Mouse (Mus musculus): ENCODE measurements at regions not wholly inside any gene's neighbourhood (a gene's known extent, or its start where the extent isn't known, plus 50 kb on each side); places are given as distances from the start of the nearest gene placed in this dataset.

DNA sequence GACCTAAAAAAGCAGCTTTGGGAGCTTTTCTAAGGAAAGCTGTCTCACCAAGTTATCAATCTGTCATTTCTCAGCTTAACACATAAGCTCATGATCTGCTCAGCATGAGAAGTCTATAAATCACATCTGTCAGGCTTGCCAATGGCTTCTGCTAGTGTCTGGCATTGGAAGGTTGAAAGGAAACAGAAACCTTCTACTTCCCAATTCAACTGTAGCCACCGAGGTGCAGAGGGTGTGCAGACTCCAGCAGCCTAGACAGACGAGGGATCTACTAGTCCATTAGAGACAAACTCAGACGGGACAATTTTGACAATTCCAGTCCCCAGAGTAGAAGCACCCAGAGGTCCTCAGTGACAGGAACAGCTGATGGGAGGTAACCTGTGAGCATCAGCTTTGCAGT, 103.0 kb downstream of the Nab1 start:
- intact Hi-C loops (cut with DNase I) = no loop called here
- DNase-seq = no peak

DNA sequence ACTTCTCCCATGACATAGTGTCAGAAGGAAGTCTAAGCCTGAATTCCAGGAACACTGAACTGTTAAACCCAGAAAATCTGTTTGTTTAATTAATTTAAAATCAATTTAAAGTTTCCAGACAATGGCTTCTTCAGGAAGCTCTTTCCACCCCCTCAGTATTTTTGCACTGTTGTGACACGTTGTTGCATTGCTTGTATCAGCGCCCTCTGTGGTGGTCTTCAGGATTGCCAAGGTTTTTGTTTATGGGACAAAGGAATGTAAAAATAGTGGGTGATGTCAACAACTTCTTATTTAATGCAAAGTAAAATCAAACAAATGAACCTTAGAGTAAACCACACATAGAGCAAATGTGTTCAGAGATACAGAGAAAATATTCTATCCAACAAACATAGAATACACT, 107.5 kb downstream of the Nab1 start:
- intact Hi-C loops (cut with DNase I) = no loop called here
- DNase-seq = peak; percentile 20 to 27

DNA sequence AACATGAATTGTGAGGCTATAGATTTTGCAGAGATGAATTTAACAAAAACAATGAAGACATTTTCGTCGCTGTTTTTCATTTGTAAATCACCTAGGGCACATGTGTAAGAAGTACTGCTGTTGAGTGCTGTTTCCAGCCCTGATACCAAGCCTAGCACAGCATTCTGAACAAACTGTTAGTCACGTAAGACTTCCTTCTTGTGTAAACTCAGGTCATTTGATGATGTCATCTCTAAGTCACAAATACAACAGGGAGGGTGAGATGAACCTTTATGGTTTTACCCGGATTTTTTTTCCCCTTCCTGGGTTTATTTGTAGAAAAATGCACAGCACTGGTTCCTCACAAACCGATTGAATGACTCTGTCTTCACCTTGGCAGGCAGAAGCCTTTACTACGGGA, 111.6 kb downstream of the Nab1 start:
- intact Hi-C loops (cut with DNase I) = loop anchor here (5.0 kb wide), 1 partner anchor 238 kb away; no protein-coding TSS in a partner anchor
- DNase-seq = no peak

DNA sequence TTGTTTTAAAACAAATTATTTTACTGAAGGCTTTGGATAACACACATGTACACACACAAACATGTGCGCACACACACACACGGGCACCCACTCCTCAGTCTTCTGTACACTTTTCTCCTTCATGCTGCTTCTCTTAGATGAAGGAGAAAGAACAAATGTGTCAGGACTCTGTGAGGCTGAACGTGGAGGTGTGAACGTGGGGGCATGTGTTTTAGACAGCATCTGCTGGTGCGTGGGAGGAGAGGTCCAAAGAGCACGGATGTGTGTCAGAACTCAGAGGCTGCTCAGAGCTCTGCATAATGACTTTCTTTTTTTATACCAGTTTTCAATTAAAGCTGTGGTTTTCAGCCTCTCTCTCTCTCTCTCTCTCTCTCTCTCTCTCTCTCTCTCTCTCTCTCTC, 112.4 kb downstream of the Nab1 start:
- intact Hi-C loops (cut with DNase I) = loop anchor here (5.0 kb wide), 1 partner anchor 239 kb away; no protein-coding TSS in a partner anchor
- DNase-seq = no peak

DNA sequence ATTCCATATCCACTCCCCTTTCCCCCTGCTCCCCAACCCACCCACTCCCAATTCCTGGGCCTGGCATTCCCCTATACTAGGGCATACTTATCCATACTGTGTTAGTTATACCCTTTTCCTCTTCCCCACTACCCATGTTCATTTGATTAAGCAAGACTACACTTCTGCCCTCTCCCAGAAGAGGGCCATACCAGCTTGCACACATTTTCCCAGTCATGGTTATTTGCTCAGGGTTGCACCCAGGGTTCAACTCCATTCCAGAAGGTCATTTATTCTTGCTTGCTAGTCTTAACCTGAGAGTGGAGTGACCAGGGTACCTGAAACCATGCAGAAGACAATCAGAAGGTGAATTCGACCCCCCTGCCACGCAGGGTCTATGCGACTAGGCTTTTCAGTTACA, 113.4 kb downstream of the Nab1 start:
- intact Hi-C loops (cut with DNase I) = loop anchor here (5.0 kb wide), 1 partner anchor 240 kb away; no protein-coding TSS in a partner anchor
- no peak for DNase-seq

DNA sequence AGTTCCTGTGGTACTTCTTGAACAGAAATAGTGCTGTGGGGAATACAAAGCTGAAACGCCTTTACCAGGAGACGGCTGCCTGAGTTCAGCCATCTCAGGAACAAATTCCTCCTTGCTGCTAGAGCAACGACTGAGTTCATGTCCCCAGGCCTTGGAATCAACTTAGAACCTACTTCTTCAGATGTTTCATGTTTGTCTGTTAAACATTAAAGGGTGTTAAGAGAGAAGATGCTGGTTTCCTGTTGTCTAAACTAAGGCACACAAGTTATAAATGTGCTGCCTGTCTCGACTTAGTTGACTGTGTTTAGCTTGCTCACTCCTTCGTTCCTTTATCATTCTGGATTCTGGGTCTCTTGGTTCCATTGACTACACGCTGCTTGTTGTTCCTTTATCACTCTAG, 125.2 kb downstream of the Nab1 start:
- no peak for DNase-seq
- intact Hi-C loops (cut with DNase I) = no loop called here

DNA sequence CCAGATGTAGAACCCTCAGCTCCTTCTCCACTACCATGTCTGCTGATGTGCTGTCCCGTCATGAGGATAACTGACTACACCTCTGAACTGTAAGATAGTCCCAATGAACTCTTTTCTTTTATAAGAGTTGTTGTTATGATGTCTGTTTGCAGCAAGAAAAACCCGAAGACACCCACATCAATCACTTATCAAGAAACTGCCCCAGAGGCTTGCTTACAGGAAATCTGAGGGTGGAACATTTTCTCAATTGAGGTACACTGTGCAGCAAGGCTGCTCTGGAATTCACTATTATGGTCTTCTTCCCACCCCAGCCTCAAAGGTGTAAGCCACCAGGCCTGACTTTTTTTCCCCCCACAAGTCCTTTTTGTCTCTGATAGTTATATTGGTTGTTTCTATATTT, 125.8 kb downstream of the Nab1 start:
- no peak for DNase-seq
- intact Hi-C loops (cut with DNase I) = no loop called here

DNA sequence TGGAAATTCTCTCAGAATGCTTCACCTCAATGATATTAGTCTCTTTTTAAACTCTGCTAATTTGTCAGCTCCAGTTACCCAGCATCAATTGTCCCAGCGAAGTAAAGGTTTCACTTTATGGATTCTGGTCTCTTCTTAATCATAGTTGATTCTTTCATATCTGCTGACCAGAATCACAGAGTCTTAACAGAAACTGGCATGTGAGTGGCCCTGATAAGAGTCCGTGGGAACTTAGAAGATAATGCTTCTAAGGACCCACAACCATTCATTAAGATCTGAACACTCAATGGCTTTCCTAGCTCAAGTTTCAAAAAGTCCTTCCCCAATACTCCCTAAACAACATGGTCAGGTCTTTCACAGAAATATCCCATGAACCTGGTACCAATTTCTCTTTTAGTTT, 126.7 kb downstream of the Nab1 start:
- intact Hi-C loops (cut with DNase I) = no loop called here
- DNase-seq = no peak

DNA sequence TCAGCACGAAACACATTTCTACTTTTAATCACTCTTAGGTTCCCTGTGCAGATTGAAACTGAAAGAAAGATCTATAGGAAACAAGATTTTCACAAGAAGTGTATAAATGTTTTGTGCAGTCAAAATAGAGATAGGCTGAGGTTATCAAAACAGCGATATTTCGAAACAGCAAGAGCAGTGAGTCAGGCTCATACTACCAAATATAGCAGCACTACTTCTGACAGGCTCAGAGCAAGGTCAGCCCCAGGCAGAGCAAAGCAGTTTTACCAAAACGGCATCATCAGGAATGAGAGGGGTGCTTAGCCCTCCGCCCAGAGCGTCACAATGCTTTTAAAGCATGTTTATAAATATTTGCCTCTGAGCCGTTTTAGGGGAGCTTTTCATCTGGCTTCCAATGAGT, 133.4 kb upstream of the Gls start:
- no peak for DNase-seq
- intact Hi-C loops (cut with DNase I) = no loop called here

DNA sequence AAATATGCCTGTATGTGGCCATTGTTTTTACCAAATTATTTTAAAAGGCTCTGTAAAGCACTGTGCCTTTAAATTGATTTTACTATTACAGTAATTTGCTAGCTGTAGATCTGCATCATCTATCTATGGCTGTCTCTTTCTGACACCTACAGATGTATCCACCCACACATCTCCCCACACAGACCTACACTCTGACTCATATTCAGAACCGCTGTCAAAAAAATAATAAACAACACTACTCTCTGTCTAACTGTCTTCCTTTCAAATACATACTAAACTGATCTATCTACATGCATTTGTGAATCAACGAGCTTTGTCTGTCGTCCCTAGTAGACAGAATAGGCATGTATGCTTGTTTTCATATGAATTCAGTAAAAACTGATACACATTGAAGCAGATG, 130.6 kb upstream of the Gls start:
- DNase-seq = no peak
- intact Hi-C loops (cut with DNase I) = no loop called here

DNA sequence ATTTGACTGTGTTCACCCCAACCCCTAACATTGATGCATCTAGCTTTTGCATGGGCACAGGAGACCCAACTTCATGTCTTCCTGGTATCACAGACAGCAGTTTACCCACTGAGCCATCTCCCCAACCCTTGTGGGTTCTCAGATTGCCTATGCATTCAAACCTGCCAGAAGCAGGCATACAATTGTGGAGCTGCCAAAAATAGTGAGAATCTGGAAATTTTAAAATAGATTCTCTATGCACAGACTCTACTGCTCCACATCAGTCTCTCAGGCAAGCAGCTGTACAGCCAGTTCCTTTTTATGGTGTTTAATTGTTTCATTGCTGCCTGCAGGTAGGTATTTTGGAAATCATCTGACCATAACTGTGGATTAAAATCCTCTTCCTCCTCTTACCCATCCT, 129.9 kb upstream of the Gls start:
- no peak for DNase-seq

DNA sequence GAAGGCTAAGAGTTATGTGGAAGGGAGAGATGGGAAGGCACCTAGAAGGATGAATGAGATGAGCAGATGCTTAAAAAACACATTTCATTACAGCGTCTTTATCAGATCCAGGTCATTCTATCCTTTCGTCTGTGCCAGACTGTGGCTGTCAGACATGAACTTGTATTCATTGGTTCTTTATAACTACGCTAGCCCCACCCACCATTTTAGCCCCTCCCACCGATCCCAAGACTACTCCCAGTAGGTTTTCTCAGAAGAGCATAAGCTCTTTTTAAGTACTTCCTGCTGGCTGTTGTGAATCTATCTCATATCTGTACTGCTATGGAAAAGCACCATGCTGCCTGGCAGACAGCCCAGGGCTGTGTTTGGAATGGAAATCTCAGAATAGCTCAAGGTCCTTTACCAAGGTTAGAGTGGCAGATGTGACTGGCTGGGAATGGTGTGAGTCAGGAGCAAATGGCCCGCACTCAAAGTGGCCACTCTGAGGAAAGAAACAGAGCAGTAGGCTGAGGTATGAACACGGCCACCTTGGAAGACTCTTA, 121.1 kb upstream of the Gls start:
- DNase-seq = peak; percentile 40 to 54
- intact Hi-C loops (cut with DNase I) = no loop called here

More for the DNA sequence above, 129.9 kb upstream of the Gls start:
- intact Hi-C loops (cut with DNase I) = no loop called here

DNA sequence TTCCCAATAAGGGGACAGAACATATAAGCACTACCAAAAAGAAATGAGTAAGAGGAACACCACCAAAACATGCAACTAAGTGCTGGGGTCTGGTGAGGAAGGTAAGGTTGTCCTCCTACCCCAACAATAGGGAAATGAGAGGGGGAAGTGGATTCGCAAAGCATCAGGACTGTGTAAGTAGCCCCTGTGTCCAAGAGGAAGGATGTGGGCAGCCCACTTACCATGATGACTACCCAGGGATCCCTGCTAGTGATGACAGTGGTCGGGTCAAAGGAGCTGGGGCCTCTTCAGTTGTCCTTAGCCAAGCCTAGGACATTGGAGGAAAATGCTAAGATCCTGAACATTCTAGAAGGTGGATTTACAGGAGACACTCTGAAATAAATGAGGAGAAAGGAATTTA, 109.1 kb upstream of the Gls start:
- intact Hi-C loops (cut with DNase I) = no loop called here
- DNase-seq = no peak

DNA sequence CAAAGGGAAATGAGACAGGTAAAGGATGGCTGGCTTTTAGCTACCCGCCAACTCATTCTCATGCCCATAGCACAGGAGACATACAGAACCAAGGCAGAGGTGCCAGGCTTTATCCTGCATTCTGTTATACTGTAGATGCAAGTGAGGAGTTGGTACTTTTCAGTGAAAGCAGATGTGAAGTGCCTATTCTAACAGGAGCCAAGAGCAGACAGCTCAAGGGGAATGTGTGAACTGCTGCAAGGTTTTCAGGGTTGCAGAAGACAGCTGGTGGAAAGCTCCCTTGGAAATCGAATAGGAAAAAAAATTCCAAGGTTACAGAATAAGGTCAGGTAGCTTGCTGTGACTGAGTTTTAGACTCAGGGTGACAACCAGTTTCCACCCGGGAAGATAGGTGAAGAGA, 105.7 kb upstream of the Gls start:
- intact Hi-C loops (cut with DNase I) = no loop called here
- DNase-seq = no peak

DNA sequence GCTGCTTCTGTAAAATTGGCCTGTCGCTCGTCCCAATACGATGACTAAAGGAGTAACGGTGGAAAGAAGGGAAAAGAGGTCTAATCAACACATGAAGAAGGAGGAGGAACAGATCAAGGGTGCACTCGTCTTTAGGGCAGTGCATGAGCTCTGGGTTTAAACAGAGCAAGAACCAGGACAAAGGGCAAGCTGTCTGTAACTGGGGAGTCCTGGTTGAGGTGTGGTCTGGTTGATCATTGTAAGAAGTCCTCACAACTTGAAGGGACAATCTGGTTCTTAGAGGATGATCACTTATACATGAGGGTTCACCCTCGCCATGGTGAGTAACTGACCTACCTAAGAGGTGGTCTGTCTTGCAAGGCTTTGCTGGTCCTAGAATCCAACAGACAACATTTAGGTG, 105.2 kb upstream of the Gls start:
- intact Hi-C loops (cut with DNase I) = no loop called here
- no peak for DNase-seq

DNA sequence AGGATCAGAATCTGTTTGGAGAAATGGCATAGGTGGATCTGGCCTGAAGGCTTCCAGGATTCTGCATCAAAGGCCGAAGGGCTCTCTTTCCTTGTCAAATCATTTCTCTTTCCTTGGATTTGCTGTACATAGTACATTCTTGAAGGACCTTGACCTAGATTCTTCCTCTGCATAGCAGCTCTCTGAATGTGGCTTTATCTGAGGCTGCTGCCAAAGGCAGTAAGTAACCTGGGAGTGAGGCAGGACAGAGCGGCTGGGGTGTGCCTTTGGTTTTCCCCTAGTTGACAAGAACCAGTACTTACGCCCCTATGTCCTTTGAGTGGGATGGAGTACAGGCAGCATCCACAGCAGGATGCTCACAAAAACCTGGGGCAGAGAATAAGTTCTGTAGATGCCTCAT, 103.7 kb upstream of the Gls start:
- intact Hi-C loops (cut with DNase I) = no loop called here
- no peak for DNase-seq

DNA sequence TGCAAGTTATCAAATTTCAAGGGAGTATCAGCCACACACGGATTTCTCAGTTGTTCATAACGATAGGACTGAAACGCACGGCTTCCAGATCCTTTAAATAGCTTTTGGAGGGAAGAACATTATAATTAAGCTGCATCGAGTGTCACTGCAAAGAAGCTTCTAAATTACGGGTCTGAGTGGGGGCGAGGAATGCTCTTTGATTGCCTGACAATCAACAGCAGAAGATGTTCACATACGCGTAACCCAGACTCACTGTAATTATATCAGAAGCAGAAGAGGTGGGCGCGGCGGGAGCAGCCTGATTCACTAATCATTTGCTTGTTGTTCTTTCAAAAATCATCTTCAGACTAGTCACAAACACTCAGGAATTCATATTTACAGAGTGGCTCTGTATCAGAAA, 99.0 kb upstream of the Gls start:
- DNase-seq = no peak
- intact Hi-C loops (cut with DNase I) = no loop called here

DNA sequence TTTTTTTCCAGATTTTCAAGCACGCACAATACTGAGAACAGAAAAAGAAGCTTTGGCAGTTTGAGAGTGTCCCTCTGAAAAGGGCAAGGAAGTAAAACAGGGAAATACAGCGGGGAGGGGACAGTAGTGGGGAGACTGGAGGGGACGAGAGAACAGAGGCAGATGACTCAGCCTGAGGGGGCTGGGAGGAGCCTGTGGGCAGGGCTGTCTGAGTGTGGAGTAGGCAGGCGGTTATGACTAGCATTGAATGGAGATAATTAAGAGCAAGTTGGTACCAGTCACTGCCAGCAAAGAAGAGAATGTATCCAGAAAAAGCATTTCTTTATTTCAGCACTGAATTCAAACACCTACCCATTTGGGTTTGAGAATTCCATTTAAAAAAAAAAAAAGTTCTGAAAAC, 98.4 kb upstream of the Gls start:
- intact Hi-C loops (cut with DNase I) = no loop called here
- peak; percentile 19 to 24 for DNase-seq

DNA sequence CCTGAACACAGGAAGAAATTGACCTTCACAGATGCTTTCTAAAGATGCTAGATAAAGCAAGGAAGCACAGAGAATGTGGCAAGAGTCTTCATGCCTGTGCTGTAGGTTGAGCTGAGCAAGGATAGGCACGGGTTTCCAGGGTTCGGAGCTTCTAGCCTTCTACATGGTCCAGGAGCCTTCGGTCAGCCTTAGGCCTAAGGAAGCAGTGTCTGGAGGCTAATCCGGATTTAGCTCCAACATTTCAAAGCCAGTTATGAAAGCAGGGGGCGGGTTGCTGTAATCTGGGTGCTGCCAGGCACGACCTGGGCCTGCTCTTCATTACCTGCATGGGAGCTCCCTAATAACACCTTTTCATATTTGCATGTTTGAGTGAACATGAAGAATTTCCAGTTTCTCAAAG, 97.5 kb upstream of the Gls start:
- intact Hi-C loops (cut with DNase I) = no loop called here
- no peak for DNase-seq

DNA sequence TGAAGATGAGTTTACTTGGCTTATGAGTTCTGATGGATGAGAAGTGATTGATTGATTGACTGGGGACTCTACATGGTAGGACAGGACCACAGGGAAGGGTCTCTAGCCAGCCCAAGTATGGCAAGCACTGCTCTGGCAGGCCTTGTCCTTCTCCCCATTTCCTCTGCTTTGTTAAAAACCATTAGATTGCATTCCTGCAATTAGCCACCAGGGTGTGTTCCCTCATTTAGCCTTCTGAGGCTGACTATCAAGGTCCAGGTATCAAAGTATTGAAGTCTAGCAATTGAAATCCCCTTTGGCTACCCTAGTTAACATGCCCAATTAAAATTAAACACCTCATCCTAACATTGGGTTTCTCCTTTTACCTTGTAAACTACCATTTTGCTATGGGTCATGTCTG, 95.5 kb upstream of the Gls start:
- intact Hi-C loops (cut with DNase I) = no loop called here

DNA sequence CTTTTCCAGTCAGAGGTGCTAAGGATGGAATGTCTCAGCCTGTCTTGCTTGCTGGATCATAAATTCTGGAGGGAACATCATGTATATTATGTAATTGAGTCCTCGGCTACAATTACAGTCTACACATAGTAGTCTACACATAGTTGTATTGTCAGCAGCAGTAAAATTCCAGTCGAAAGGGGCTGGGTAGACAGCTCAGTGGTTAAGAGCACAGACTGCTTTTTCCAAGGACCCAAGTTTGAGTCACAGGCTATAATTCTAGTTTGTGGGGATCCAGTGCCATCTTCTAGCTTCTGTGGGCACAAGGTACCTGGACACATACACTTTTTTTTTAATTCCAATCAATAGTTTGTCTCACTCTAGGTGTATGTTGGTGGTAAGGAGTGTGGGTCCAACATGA, 91.3 kb upstream of the Gls start:
- intact Hi-C loops (cut with DNase I) = no loop called here
- DNase-seq = no peak

More for the DNA sequence above, 95.5 kb upstream of the Gls start:
- no peak for DNase-seq

DNA sequence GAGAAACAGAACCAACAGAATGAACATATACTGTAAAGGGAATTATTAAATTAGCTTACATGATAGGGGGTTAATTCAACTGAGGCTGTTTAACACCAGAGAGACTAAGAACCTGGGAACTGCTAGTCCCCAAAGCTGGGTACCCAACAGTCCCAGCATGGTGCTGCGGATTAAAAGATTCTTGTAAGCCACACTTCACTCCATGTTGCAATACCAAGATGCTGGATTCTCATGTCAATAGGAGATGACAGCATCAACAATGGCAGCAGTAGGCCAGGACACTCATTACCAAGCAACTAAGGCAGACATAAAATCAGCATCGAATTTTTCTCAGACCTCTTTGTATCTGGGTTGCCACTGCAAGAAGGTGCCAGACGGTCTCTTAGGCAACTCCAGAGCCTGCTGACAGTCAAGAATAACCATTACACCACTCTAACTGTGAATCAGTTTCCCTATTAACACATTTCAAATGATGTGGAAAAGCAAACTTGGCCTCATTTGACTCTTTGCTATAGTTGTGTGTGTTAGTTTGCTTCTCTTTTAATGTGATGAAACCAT, 79.1 kb upstream of the Gls start:
- no peak for DNase-seq
- intact Hi-C loops (cut with DNase I) = no loop called here

DNA sequence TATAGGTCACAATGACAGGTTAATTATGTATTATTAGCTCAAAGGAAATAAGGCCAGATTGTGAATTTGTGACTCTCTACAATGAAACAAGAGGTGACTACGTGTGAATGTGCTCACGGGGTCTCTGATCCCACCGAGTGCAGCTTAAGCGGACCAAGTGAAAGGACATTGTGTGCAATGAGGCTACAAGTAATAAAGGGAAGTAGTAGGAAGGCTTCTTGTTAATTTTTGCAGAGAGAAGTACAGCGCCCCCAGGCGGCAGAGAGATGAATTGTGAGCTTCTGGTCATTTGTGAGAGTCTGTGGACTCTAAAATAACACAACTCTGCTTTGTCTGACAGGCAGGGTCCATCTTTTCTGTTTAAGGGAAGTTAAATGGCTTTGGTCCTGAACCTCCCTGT, 73.9 kb upstream of the Gls start:
- peak; percentile 8 to 40 for DNase-seq
- intact Hi-C loops (cut with DNase I) = no loop called here

Measured in heart, postnatal 10 days (tissue).